Mouse (Mus musculus): ENCODE data around the gene Myo16. TPM values are rescaled to one million over a fixed set of nuclear protein-coding genes. Genes with fewer than 3 reads are reported as not detected.

Myo16 gene
- polyA plus RNA-seq, 1 experiment, result not detected

DNA sequence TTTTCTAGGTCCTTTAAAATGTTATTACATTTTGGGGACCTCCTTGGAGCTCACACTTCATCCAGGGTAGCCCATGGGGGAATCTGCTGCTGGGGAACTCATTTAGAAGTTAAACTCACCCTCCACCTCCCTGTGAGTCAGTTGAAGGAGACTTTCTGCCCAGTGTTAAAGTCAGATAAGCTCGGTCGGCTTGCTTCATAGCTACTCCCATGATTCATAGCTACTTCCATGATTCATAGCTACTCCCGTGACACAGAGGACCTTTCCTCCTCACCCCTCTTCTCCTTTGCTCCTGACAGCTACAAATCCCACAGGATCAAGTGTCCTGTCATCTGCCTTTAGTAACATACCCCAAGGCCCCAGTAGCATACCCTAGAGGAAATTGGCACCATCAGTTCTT lies 89.6 kb downstream of the Myo16 start:
- Histone ChIP-seq H3K27ac (ENCODE audit: insufficient read depth, low read depth, low read length) (no peak overlapping the region), H3K4me1 (ENCODE audit: control insufficient read depth, insufficient read depth, insufficient read length, low read length) (no peaks in the 10 kb centered on the region), H3K27me3 (ENCODE audit: control insufficient read depth, insufficient read depth, low read length) (no peaks in the 10 kb centered on the region), H3K4me3 (ENCODE audit: low read depth, low read length) (no peak overlapping the region), H3K36me3 (ENCODE audit: control insufficient read depth, insufficient read depth, low read length) (no peaks in the 10 kb centered on the region)
- no peak for TF ChIP-seq POLR2A (IDR thresholded peaks at IDR 0.05; ENCODE audit: low read depth, low read length)
- 27% methylated on average over 3 of the region's 3 CpGs for WGBS

DNA sequence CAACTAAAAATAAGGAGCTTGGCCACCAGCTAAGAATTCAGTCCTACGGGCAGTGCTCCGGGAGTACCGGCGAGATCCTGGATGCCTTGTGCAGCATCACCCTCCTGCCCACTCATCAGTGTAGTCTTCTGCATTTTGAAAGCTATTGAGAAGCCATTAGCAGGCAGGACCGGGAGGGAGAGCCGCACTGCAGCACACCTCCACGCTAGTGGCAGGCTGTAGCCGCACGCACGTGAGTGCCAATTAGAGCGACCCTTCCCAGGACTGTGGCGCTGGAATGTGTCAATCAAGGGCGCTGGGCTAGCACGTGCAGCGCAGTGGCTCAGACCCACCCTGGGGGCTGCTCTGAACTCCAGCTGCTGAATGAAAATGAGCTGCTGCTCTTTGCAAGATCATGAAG lies 95.4 kb downstream of the Myo16 start:
- 7% methylated on average over 15 of the region's 15 CpGs for WGBS
- H3K27me3 ChIP-seq (ENCODE audit: control insufficient read depth, insufficient read depth, low read length), result 0 out of 2 replicates have a peak, but pooled peaks cover 3% of the 10 kb centered on the region
- no peak for TF ChIP-seq POLR2A (IDR thresholded peaks at IDR 0.05; ENCODE audit: low read depth, low read length)
- TF ChIP-seq CTCF (IDR thresholded peaks at IDR 0.05; ENCODE audit: extremely low read depth, insufficient read length, insufficient replicate concordance, low read depth, low read length), result no peak
- H3K4me3 ChIP-seq (ENCODE audit: low read depth, low read length), result no peak overlapping the region
- no peak overlapping the region for H3K27ac ChIP-seq (ENCODE audit: insufficient read depth, low read depth, low read length)
- H3K36me3 ChIP-seq (ENCODE audit: control insufficient read depth, insufficient read depth, low read length), result no peaks in the 10 kb centered on the region
- H3K4me1 ChIP-seq (ENCODE audit: control insufficient read depth, insufficient read depth, insufficient read length, low read length), result no peaks in the 10 kb centered on the region

DNA sequence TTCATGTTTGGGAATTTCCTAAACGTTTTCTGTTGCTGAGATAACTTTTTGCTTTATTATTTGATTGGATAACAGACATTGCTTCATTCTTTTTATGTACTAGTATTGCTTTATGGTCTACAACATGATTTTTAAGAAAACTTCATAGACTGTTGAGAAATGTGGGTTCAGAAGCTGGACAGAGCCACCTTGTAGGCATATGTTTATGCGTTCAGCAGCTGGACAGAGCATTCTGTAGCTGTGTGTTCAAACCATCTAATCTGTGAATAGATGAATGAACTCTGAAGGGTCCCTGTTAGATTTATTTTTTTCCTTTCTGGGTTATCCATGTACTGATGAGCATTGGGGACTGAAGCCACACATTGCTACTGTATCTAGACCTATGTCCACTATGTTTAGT lies 102.0 kb downstream of the Myo16 start:
- TF ChIP-seq POLR2A (IDR thresholded peaks at IDR 0.05; ENCODE audit: low read depth, low read length) (no peak), CTCF (IDR thresholded peaks at IDR 0.05; ENCODE audit: extremely low read depth, insufficient read length, insufficient replicate concordance, low read depth, low read length) (no peak)
- no peaks in the 10 kb centered on the region for H3K27me3 ChIP-seq (ENCODE audit: control insufficient read depth, insufficient read depth, low read length)
- 60% methylated on average over 2 of the region's 2 CpGs for WGBS
- H3K36me3 ChIP-seq (ENCODE audit: control insufficient read depth, insufficient read depth, low read length), result no peaks in the 10 kb centered on the region
- H3K4me1 ChIP-seq (ENCODE audit: control insufficient read depth, insufficient read depth, insufficient read length, low read length), result no peaks in the 10 kb centered on the region
- no peak overlapping the region for H3K4me3 ChIP-seq (ENCODE audit: low read depth, low read length)
- H3K27ac ChIP-seq (ENCODE audit: insufficient read depth, low read depth, low read length), result no peak overlapping the region

DNA sequence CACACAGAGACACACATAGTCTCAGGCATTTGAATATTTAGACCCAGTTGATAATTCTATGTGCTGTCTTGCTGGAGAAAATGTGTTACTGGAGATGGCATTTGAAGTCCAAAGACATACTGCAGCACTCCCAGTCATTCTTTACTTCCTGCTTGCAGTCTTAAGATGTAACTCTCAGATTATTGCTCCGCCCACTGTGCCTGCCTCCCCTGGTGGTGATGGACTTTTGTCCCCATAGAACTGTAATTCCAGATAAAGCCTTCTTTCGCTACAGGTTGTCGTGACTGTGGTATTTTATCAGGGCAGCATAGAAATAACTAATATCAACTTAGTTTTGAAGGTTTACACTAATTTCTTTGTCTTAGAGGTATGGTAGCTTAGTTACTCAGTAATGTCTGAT lies 102.9 kb downstream of the Myo16 start:
- 27% methylated on average over 3 of the region's 3 CpGs for WGBS
- H3K4me1 ChIP-seq (ENCODE audit: control insufficient read depth, insufficient read depth, insufficient read length, low read length), result no peaks in the 10 kb centered on the region
- TF ChIP-seq POLR2A (IDR thresholded peaks at IDR 0.05; ENCODE audit: low read depth, low read length) (no peak), CTCF (IDR thresholded peaks at IDR 0.05; ENCODE audit: extremely low read depth, insufficient read length, insufficient replicate concordance, low read depth, low read length) (no peak)
- no peaks in the 10 kb centered on the region for H3K36me3 ChIP-seq (ENCODE audit: control insufficient read depth, insufficient read depth, low read length)
- H3K4me3 ChIP-seq (ENCODE audit: low read depth, low read length), result no peak overlapping the region
- no peaks in the 10 kb centered on the region for H3K27me3 ChIP-seq (ENCODE audit: control insufficient read depth, insufficient read depth, low read length)
- no peak overlapping the region for H3K27ac ChIP-seq (ENCODE audit: insufficient read depth, low read depth, low read length)

DNA sequence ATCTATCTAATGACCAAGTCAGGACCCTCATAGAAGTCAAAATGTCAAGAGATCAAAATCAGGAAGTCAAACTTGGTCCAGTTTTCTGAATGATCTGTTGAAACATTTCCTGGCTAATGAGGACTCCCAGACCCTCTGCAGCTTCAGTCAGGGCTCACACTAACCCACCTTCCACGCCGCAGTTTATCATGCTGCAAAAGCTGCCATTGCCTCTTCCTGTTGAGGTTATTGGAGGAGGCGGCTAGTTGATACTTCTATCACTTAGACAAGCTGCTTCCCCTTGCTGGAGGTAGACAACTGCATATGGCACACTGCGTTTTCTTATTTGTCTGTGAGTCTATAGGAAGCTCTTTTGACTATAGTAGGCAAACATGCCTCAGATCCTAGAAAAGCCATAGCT lies 116.4 kb downstream of the Myo16 start:
- Histone ChIP-seq H3K4me1 (ENCODE audit: control insufficient read depth, insufficient read depth, insufficient read length, low read length) (no peaks in the 10 kb centered on the region), H3K27ac (ENCODE audit: insufficient read depth, low read depth, low read length) (no peak overlapping the region), H3K4me3 (ENCODE audit: low read depth, low read length) (no peak overlapping the region), H3K36me3 (ENCODE audit: control insufficient read depth, insufficient read depth, low read length) (no peaks in the 10 kb centered on the region), H3K27me3 (ENCODE audit: control insufficient read depth, insufficient read depth, low read length) (no peaks in the 10 kb centered on the region)
- TF ChIP-seq CTCF (IDR thresholded peaks at IDR 0.05; ENCODE audit: extremely low read depth, insufficient read length, insufficient replicate concordance, low read depth, low read length) (no peak), POLR2A (IDR thresholded peaks at IDR 0.05; ENCODE audit: low read depth, low read length) (no peak)
- WGBS, result 81% methylated on average over 4 of the region's 4 CpGs

GRCm38 (mm10) chr8:10292600-10292999 lies 138.9 kb downstream of the Myo16 start:
- TF ChIP-seq CTCF (IDR thresholded peaks at IDR 0.05; ENCODE audit: extremely low read depth, insufficient read length, insufficient replicate concordance, low read depth, low read length) (no peak), POLR2A (IDR thresholded peaks at IDR 0.05; ENCODE audit: low read depth, low read length) (no peak)
- WGBS, result 32% methylated on average over 4 of the region's 4 CpGs
- no peaks in the 10 kb centered on the region; the same call in 1 of the 2 replicates for H3K27me3 ChIP-seq (ENCODE audit: control insufficient read depth, insufficient read depth, low read length)
- no peaks in the 10 kb centered on the region for H3K4me1 ChIP-seq (ENCODE audit: control insufficient read depth, insufficient read depth, insufficient read length, low read length)
- no peak overlapping the region for H3K27ac ChIP-seq (ENCODE audit: insufficient read depth, low read depth, low read length)
- H3K36me3 ChIP-seq (ENCODE audit: control insufficient read depth, insufficient read depth, low read length), result no peaks in the 10 kb centered on the region
- no peak overlapping the region for H3K4me3 ChIP-seq (ENCODE audit: low read depth, low read length)

GRCm38 (mm10) chr8:10300797-10301196 lies 147.1 kb downstream of the Myo16 start:
- Histone ChIP-seq H3K36me3 (ENCODE audit: control insufficient read depth, insufficient read depth, low read length) (no peaks in the 10 kb centered on the region), H3K27me3 (ENCODE audit: control insufficient read depth, insufficient read depth, low read length) (no peaks in the 10 kb centered on the region), H3K4me3 (ENCODE audit: low read depth, low read length) (no peak overlapping the region), H3K4me1 (ENCODE audit: control insufficient read depth, insufficient read depth, insufficient read length, low read length) (no peaks in the 10 kb centered on the region), H3K27ac (ENCODE audit: insufficient read depth, low read depth, low read length) (no peak overlapping the region)
- WGBS, result 39% methylated on average over 3 of the region's 3 CpGs
- TF ChIP-seq CTCF (IDR thresholded peaks at IDR 0.05; ENCODE audit: extremely low read depth, insufficient read length, insufficient replicate concordance, low read depth, low read length) (no peak), POLR2A (IDR thresholded peaks at IDR 0.05; ENCODE audit: low read depth, low read length) (no peak)

DNA sequence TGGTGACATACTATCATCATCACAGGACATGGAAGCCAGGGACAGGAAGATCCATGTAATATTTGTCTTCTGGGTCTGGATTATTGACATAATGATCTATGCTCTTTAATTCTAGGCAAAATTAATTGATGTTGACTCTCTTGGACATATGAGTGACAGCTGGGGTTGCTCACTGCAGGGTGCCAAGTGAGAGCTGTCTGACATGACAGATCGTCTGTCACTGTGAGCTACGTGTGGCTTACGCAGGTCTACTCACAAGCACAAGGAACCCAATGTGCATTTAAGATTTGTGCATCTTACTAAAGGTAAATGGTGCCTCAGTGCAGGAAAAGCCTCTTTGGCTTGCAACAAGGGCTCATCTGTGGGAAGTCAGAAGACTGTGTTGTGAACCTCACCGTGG lies 149.3 kb downstream of the Myo16 start:
- H3K27me3 ChIP-seq (ENCODE audit: control insufficient read depth, insufficient read depth, low read length), result no peaks in the 10 kb centered on the region
- no peak for TF ChIP-seq CTCF (IDR thresholded peaks at IDR 0.05; ENCODE audit: extremely low read depth, insufficient read length, insufficient replicate concordance, low read depth, low read length)
- no peak for TF ChIP-seq POLR2A (IDR thresholded peaks at IDR 0.05; ENCODE audit: low read depth, low read length)
- H3K4me3 ChIP-seq (ENCODE audit: low read depth, low read length), result no peak overlapping the region
- no peaks in the 10 kb centered on the region for H3K4me1 ChIP-seq (ENCODE audit: control insufficient read depth, insufficient read depth, insufficient read length, low read length)
- H3K36me3 ChIP-seq (ENCODE audit: control insufficient read depth, insufficient read depth, low read length), result no peaks in the 10 kb centered on the region
- no peak overlapping the region for H3K27ac ChIP-seq (ENCODE audit: insufficient read depth, low read depth, low read length)
- WGBS, result 78% methylated on average over 4 of the region's 4 CpGs

Measured in small intestine, adult 2 months (tissue).